Mouse (Mus musculus) brain, adult 2 months (tissue): ENCODE data around the gene Acadl.

Source experiments
- DNase-seq: peaks from one replicate; pipeline ENCODE4 v3.0.0; 2011; ENCODE audit warnings: low read depth, low spot score

Gene Acadl

GRCm38 (mm10) chr1:66862712-66863511 is at the start of gene Acadl:
Gene Acadl (minus strand): TSS chr1:66863277.
- DNase-seq: peak; percentile 68

GRCm38 (mm10) chr1:66912305-66912704 is 49.2 kb upstream of the Acadl start:
- DNase-seq: no peak

- no peak for DNase-seq
Observed at GRCm38 (mm10) chr1:66902566-66902965, 39.5 kb upstream of the Acadl start.

GRCm38 (mm10) chr1:66900946-66901345 is 37.9 kb upstream of the Acadl start:
- DNase-seq: no peak

DNA sequence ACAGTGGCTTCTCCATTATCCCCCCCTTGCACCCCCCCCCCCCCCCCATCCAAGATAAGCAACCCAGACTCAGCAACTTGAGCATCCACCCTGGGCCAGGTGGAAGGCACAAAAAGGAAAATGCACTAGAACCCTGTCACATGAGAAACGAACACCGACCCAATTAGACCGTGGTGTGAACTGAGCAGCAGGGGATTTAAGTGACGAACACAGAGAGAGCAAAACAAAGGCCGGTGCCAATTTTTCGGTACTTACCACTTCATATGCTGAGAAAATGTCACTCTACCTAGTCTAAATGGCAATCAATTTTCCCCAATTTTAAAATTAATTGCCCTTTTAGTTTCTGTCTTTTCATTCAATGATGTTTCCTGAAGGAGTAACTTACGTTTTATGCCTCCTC is 35.2 kb upstream of the Acadl start:
- DNase-seq: no peak

GRCm38 (mm10) chr1:66896556-66896955 is 33.5 kb upstream of the Acadl start:
- DNase-seq: peak; percentile 14

GRCm38 (mm10) chr1:66896125-66896524 is 33.0 kb upstream of the Acadl start:
- peak; percentile 67 for DNase-seq

- DNase-seq: peak; percentile 76
Observed at GRCm38 (mm10) chr1:66895837-66896118, 32.7 kb upstream of the Acadl start.

DNA sequence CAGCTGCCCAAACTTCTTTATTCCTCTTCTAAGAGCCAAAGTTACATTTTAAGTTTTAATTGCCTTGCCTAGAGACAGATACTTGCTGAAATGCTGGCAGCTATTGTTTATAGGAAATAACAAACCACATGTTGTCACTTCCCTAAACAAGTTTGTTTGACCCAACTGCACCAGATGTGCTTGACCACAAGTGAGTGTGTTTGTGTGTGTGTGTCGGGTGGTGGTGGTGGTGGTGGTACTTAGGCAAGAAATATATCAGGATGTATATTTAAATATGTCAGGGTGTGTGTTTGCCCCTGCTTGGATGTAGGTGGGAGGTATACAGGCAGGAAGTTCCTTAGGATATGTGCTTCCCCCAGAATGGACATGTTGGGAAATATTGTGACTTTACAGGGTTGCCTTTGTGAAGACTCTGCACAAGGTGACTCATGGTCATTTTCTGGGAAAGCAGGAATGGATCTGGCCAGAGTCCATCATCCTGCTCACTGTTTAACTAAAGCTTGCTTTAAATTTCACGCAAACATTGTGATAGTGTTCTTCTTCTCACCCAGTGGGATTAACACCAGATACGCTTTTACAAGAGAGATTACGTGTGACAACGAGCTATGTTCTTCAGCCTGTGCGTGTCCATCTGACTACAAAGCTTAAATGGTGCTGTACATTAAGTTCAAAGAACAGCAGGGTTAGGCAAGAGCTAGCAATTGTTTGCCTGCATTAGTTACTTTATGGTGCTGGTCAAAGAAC is 32.2 kb upstream of the Acadl start:
- no peak for DNase-seq

DNA sequence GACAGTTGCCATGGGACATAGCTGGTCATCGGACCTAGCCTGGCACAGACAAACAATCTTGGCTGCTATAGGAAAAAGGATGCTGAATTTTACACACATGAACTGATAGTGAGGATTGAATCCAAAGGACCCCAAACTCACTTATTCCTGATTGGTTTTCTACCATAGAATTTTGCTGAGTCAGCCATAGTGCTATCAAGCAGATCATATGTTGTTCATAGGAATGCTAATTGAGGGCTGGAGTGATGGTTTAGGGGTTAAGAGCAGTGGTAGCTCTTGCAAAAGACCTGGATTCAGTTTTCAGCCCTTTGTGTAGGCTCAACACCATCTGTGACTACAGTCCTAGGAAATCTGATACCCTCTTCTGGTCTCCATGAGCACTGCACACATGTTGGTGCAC is 24.1 kb upstream of the Acadl start:
- no peak for DNase-seq

DNA sequence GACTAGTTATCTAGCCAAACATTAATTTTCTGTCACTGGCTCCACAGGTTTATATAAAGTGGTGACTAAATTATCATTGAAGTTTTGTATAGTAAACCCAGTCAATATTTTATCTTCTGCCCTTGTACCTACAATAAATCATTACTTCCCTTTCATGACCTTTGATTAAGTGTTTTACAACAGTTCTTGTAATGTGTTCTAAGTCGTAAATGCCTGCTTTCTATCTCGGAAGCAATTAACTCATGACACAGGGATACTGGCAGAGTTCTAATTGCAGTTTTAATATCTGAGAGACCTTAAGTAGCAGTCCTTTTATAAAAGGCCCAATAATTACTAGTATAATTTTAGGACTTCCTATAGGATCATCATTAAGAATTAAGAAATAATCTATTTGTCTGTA is 17.1 kb upstream of the Acadl start:
- no peak for DNase-seq

- DNase-seq: no peak
Observed at GRCm38 (mm10) chr1:66874740-66875139, 11.7 kb upstream of the Acadl start.

DNA sequence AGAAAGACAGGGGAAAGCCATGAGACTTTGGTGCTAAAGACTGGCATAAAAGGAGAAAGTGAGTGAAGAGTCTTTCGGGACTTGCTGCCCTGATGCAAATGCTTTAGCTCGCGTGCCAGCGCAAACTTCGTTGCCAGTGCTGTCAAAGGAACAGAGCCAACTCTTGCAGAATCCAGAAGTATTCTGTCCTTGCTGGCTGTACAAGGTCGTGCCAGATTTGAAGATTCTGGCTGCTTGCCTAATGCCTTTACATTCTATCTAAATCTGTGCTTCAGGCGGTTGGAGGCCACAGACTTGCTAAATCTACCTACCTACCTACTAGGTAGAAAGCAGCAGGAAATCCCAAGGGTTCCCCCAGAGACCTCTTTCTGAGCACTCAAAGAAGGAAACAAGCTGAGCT is 8.5 kb upstream of the Acadl start:
- DNase-seq: peak; percentile 29

DNA sequence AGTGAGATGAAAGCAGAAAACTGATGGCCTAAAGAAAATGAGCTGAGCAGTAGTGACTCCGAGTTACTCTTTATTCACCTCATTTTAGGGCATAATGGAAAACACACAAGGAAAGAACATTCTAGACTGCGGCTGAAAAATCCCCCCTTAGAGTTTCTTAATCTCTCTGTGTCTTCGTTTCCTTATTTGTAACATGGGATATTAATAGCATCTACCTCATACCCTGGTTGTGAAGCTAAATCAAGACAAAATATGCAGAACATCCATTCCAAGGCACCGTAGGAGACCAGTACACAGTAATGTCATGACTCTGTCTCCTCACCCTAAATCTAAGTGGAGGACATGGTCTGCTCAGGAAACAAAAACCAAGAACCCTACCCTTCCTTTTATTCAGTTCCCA is 2.6 kb upstream of the Acadl start:
- DNase-seq: no peak

GRCm38 (mm10) chr1:66863741-66864495 is 841 bp upstream of the Acadl start:
- no peak for DNase-seq

- no peak for DNase-seq
Observed at GRCm38 (mm10) chr1:66861764-66862672, 1.1 kb downstream of the Acadl start.

GRCm38 (mm10) chr1:66847506-66847905 is 15.6 kb downstream of the Acadl start:
- no peak for DNase-seq

DNA sequence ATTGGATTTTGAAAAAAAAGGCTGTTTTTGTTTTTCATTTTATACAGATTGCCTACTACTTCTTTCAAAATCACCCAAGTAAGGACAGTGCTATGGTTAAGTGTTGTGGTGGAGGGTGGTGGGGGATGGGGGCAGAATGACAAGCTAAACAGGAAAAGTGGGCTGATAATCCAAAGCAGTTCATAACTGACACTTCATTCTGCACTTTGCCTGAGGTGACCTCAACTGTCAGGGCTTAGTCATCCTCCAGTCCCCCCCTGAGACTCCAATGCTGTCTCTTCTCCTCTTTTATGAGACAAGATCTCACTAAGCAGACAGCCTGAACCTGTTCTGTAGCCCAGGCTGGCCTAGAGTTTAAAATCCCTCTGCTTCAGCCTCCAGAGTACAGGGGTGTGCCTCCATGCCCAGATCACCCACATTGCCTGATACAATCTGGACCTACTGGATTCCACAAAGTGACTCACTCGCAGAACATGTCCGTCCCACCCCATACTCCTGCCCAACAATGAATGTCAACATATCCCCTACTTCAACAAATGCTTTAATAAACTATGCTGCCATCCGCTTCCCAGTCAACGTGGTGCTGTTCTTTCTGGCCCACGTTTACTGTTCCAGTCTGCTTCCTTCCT is 17.3 kb downstream of the Acadl start:
- no peak for DNase-seq

GRCm38 (mm10) chr1:66841938-66842337 is 21.1 kb downstream of the Acadl start:
- DNase-seq: no peak

- no peak for DNase-seq
Observed at GRCm38 (mm10) chr1:66841510-66841909, 21.6 kb downstream of the Acadl start.
